Mouse (Mus musculus) ES-E14 (cell line): ENCODE data around the gene Mkks. TPM values are rescaled to one million over a fixed set of nuclear protein-coding genes. Genes with fewer than 3 reads are reported as not detected.

Experiments used
- DNase-seq: peaks from one replicate; pipeline ENCODE4 v3.0.0-alpha.2; 2013; ENCODE audit warnings: low read depth, low spot score
- H3K27ac ChIP-seq: 2 replicates; pipeline ENCODE4 v1.5.1; 2012; ENCODE audit warnings: low read depth, mild to moderate bottlenecking, low read length, moderate library complexity, mixed read lengths; ENCODE audit not compliant: poor library complexity, insufficient read depth, severe bottlenecking
- H3K36me3 ChIP-seq: 2 replicates; pipeline ENCODE4 v1.6.1; 2012; ENCODE audit warnings: mild to moderate bottlenecking, low read length, moderate library complexity, mixed read lengths; ENCODE audit not compliant: control insufficient read depth, poor library complexity, insufficient read depth, severe bottlenecking
- H3K4me1 ChIP-seq, 2 experiments: fragments of 150-350 bp in 1 of 2; sonication (generic) in 1 of 2; 2 replicates each; pipeline ENCODE4 v1.6.1; 2012; ENCODE audit warnings: low read length in 2 of 2, mild to moderate bottlenecking in 1 of 2, mixed read lengths in 1 of 2; ENCODE audit not compliant: control insufficient read depth in 2 of 2, insufficient read depth in 2 of 2, poor library complexity in 1 of 2
- H3K4me3 ChIP-seq, 2 experiments: fragments of 150-350 bp in 1 of 2; sonication (generic) in 1 of 2; 2 replicates each; pipeline ENCODE4 v1.5.1; 2012; ENCODE audit warnings: low read length in 2 of 2, low read depth in 1 of 2, mild to moderate bottlenecking in 1 of 2, mixed read lengths in 1 of 2; ENCODE audit not compliant: insufficient read depth in 1 of 2, poor library complexity in 1 of 2, severe bottlenecking in 1 of 2
- H3K9ac ChIP-seq: 2 replicates; pipeline ENCODE4 v1.6.1; 2012; ENCODE audit warnings: low read depth, mild to moderate bottlenecking, low read length, mixed read lengths; ENCODE audit not compliant: poor library complexity, insufficient read depth, severe bottlenecking
- H3K9me3 ChIP-seq: fragments of 150-350 bp; sonication (generic); 2 replicates; pipeline ENCODE4 v1.6.1; 2012; ENCODE audit warnings: low read depth, mild to moderate bottlenecking, low read length; ENCODE audit not compliant: control insufficient read depth, insufficient read depth
- CHD2 ChIP-seq: IDR thresholded peaks from 2 replicates; pipeline ENCODE4 v1.6.1; 2014; ENCODE audit warnings: mild to moderate bottlenecking, low read depth, low read length, inconsistent platforms
- HCFC1 ChIP-seq: IDR thresholded peaks from 2 replicates; pipeline ENCODE4 v1.6.1; 2012; ENCODE audit warnings: low read length, inconsistent platforms, borderline replicate concordance; ENCODE audit not compliant: insufficient read depth
- MAFK ChIP-seq: IDR thresholded peaks from 2 replicates; pipeline ENCODE4 v1.6.1; 2014; ENCODE audit warnings: mild to moderate bottlenecking, low read depth, low read length, inconsistent platforms; ENCODE audit not compliant: insufficient read depth
- ZC3H11A ChIP-seq: IDR thresholded peaks from 2 replicates; pipeline ENCODE4 v1.6.1; 2012; ENCODE audit warnings: low read depth, mild to moderate bottlenecking, inconsistent platforms, low read length, borderline replicate concordance
- ZNF384 ChIP-seq: IDR thresholded peaks from 2 replicates; pipeline ENCODE4 v1.6.1; 2012; ENCODE audit warnings: low read depth, low read length, inconsistent platforms
- in situ Hi-C, 2 experiments: fragments of 600-800 bp; cut with MboI; formaldehyde crosslinking; loops; one replicate each; pipeline ENCODE4 v1.15.1; 2025; ENCODE audit warnings: low sequenced_read_pairs in 2 of 2, inconsistent platforms in 1 of 2; ENCODE audit not compliant: unreplicated experiment in 2 of 2
- total RNA-seq: library from RNA; depleted of rRNA; stranded (reverse); fragments of 300-350 nt; gene quantifications from 2 replicates; pipeline ENCODE4 v1.2.3, GENCODE M21; 2012

The Mkks gene
- total RNA-seq, 1 experiment = 7.6 TPM

GRCm38 (mm10) chr2:136854543-136855388, 36.4 kb downstream of the Mkks start:
- in situ Hi-C loops = no loop called here
- no peak for TF ChIP-seq MAFK
- no peak for TF ChIP-seq ZNF384
- no peak for TF ChIP-seq ZC3H11A
- TF ChIP-seq CHD2 = no peak
- no peak for TF ChIP-seq HCFC1
- Histone ChIP-seq H3K9me3 (no peaks in the 10 kb centered on the region), H3K4me3 (no peak overlapping the region), H3K27ac (no peak overlapping the region), H3K9ac (no peak overlapping the region), H3K4me1 (peaks cover 0 to 5% of the 10 kb centered on the region in 2 experiments; a peak in 1 of 4 replicates), H3K36me3 (no peaks in the 10 kb centered on the region)
- DNase-seq = no peak

GRCm38 (mm10) chr2:136850366-136850765, 40.8 kb downstream of the Mkks start:
- in situ Hi-C loops = no loop called here
- H3K27ac ChIP-seq = no peak overlapping the region
- TF ChIP-seq ZC3H11A (no peak), MAFK (no peak), HCFC1 (no peak), ZNF384 (no peak)
- no peaks in the 10 kb centered on the region for H3K9me3 ChIP-seq
- no peak overlapping the region for H3K9ac ChIP-seq
- no peaks in the 10 kb centered on the region for H3K36me3 ChIP-seq
- H3K4me3 ChIP-seq = no peak overlapping the region
- DNase-seq = no peak
- peaks cover 0 to 5% of the 10 kb centered on the region in 2 experiments; a peak in 1 of 4 replicates for H3K4me1 ChIP-seq

GRCm38 (mm10) chr2:136837994-136838393, 53.2 kb downstream of the Mkks start:
- H3K27ac ChIP-seq = no peak overlapping the region
- H3K36me3 ChIP-seq = no peaks in the 10 kb centered on the region
- no peak for DNase-seq
- no peak overlapping the region for H3K4me3 ChIP-seq
- in situ Hi-C loops = no loop called here
- no peak for TF ChIP-seq ZC3H11A
- TF ChIP-seq ZNF384 = no peak
- no peak for TF ChIP-seq HCFC1
- no peak for TF ChIP-seq CHD2
- no peak for TF ChIP-seq MAFK
- H3K4me1 ChIP-seq = no peaks in the 10 kb centered on the region
- no peak overlapping the region for H3K9ac ChIP-seq
- no peaks in the 10 kb centered on the region for H3K9me3 ChIP-seq

GRCm38 (mm10) chr2:136835882-136836281, 55.3 kb downstream of the Mkks start:
- no peak for TF ChIP-seq ZNF384
- no peak for TF ChIP-seq HCFC1
- no peak for TF ChIP-seq MAFK
- TF ChIP-seq CHD2 = no peak
- in situ Hi-C loops = no loop called here
- H3K27ac ChIP-seq = no peak overlapping the region
- H3K4me3 ChIP-seq = no peak overlapping the region
- H3K36me3 ChIP-seq = no peaks in the 10 kb centered on the region
- no peaks in the 10 kb centered on the region; a peak in 1 of 4 replicates for H3K4me1 ChIP-seq
- H3K9me3 ChIP-seq = no peaks in the 10 kb centered on the region
- no peak for DNase-seq
- no peak overlapping the region for H3K9ac ChIP-seq
